14 mouse cellular contexts compared by ENCODE assay signal in the genomic region with DNA sequence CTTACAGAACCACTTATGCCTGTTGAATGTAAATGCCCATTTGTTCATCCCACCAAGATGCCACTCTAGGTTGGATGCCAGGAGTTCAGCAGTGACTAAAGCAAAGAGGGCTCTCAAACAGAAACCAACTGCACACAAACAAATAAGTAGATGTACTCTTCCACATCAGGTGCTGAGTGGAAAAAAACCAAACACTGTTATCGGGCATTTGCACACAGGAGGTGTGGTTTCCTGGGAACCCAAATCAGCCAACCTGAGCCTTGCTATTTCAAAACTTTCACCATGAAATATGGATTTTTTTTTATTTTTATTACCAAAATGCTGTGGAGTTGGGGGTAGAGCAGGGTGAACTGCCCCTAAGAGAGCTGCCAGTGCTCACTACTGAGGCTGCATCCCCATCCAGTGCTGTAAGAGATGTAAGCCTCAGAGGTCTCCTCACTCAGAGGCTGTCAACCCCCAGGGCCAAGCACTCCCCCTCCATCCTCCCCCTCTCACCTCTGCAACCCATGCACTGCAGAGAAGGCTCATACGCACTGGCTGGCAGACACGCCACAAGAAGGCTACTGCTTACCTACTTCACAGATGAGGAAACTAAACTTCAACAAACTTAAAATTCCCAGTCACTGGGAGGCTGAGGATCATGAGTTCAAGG.
DNase-seq lines count a peak whose midpoint lies in the region; ATAC-seq lines count a peak whose summit lies in the region.
"Had no signal": no experiment of that assay in that cellular context is flagged by ENCODE, and none has a peak within 500 bp of the region (broad histone marks: within the 10 kb centered on the region; RNA-seq: fewer than 3 reads in every experiment).

No protein-coding gene starts in this region.

- H3K4me1 ChIP-seq in megakaryocyte, embryonic 14.5 days, result peaks cover 100% of the 10 kb centered on the region
- H3K4me1 ChIP-seq in erythroblast, embryonic 14.5 days (ENCODE audit: control insufficient read depth), result peaks cover 58% of the 10 kb centered on the region
- peaks cover 48% of the 10 kb centered on the region for H3K4me1 ChIP-seq in liver, embryonic 15.5 days (replicated peaks)
- H3K4me1 ChIP-seq in stomach, embryonic 16.5 days (ENCODE audit: control insufficient read depth, insufficient read depth, low read length), result peaks cover 46% of the 10 kb centered on the region
- H3K4me1 ChIP-seq: limb, embryonic 12.5 days had no signal

- H3K36me3 ChIP-seq in megakaryocyte, embryonic 14.5 days (replicated peaks; ENCODE audit: low read length), result peaks cover 37% of the 10 kb centered on the region
- no peaks in the 10 kb centered on the region for H3K36me3 ChIP-seq in erythroblast, embryonic 14.5 days (ENCODE audit: control insufficient read depth)
- H3K36me3 ChIP-seq in liver, embryonic 15.5 days (replicated peaks), result no peaks in the 10 kb centered on the region
- H3K36me3 ChIP-seq in stomach, embryonic 16.5 days (ENCODE audit: control insufficient read depth, insufficient read depth, low read length), result no peaks in the 10 kb centered on the region
- H3K36me3 ChIP-seq: limb, embryonic 12.5 days; neural tube, embryonic 15.5 days had no signal

- no peaks in the 10 kb centered on the region for H3K27me3 ChIP-seq in megakaryocyte, embryonic 14.5 days (replicated peaks)
- no peaks in the 10 kb centered on the region for H3K27me3 ChIP-seq in erythroblast, embryonic 14.5 days (ENCODE audit: control insufficient read depth)
- H3K27me3 ChIP-seq in liver, embryonic 15.5 days, result no peaks in the 10 kb centered on the region
- H3K27me3 ChIP-seq in stomach, embryonic 16.5 days (ENCODE audit: control insufficient read depth, insufficient read depth, low read length), result no peaks in the 10 kb centered on the region
- H3K27me3 ChIP-seq: neural tube, embryonic 15.5 days had no signal

- no peak for ATAC-seq in megakaryocyte, adult 5-6 weeks (ENCODE audit: poor library complexity, severe bottlenecking)
- peak; percentile 88 for ATAC-seq in liver, embryonic 15.5 days (ENCODE audit: insufficient read depth)
- ATAC-seq in stomach, embryonic 16.5 days (ENCODE audit: insufficient read depth, low FRiP score), result no peak
- ATAC-seq: activated CD4-positive, CD25-positive, alpha-beta regulatory T cell, adult 4 months; hindbrain, embryonic 16.5 days had no signal

- peak overlapping the region; percentile 53 for H3K4me2 ChIP-seq in liver, embryonic 15.5 days
- no peak overlapping the region for H3K4me2 ChIP-seq in stomach, embryonic 16.5 days (ENCODE audit: low read depth, low read length)
- H3K4me2 ChIP-seq: limb, embryonic 12.5 days; neural tube, embryonic 15.5 days had no signal

- H3K27ac ChIP-seq in liver, embryonic 15.5 days (replicated peaks), result peak overlapping the region; percentile 89
- peak overlapping the region; percentile 39; the same call in 1 of the 2 replicates for H3K27ac ChIP-seq in stomach, embryonic 16.5 days (ENCODE audit: low read length)
- H3K27ac ChIP-seq: limb, embryonic 12.5 days; neural tube, embryonic 15.5 days had no signal

- no peaks in the 10 kb centered on the region for H3K9me3 ChIP-seq in megakaryocyte, embryonic 14.5 days
- H3K9me3 ChIP-seq in erythroblast, embryonic 14.5 days (ENCODE audit: control insufficient read depth, low read length), result no peaks in the 10 kb centered on the region
- H3K9me3 ChIP-seq in liver, embryonic 15.5 days (replicated peaks), result no peaks in the 10 kb centered on the region
- H3K9me3 ChIP-seq in stomach, embryonic 16.5 days (replicated peaks; ENCODE audit: control insufficient read depth, low read length), result no peaks in the 10 kb centered on the region
- H3K9me3 ChIP-seq: limb, embryonic 12.5 days; neural tube, embryonic 15.5 days had no signal

- WGBS in liver, embryonic 15.5 days (ENCODE audit: insufficient replicate concordance), result 15% methylated on average over 3 of the region's 3 CpGs
- WGBS in stomach, embryonic 16.5 days, result 75% methylated on average over 3 of the region's 3 CpGs

- peak overlapping the region; percentile 80 for H3K4me3 ChIP-seq in megakaryocyte, embryonic 14.5 days (replicated peaks)
- peak overlapping the region; percentile 48 for H3K4me3 ChIP-seq in erythroblast, embryonic 14.5 days (replicated peaks)
- H3K4me3 ChIP-seq in liver, embryonic 15.5 days (replicated peaks), result no peak overlapping the region
- H3K4me3 ChIP-seq in stomach, embryonic 16.5 days (replicated peaks; ENCODE audit: low read length), result no peak overlapping the region
- H3K4me3 ChIP-seq: limb, embryonic 12.5 days; neural tube, embryonic 15.5 days had no signal

- H3K9ac ChIP-seq in liver, embryonic 15.5 days, result peak overlapping the region; percentile 43; the same call in 1 of the 2 replicates
- H3K9ac ChIP-seq in stomach, embryonic 16.5 days (ENCODE audit: low read length), result no peak overlapping the region
- H3K9ac ChIP-seq: limb, embryonic 12.5 days; neural tube, embryonic 15.5 days had no signal

- no peak for DNase-seq in MN1 (ENCODE audit: low spot score)
- no peak for DNase-seq in testis, postnatal 10 days (ENCODE audit: low spot score)
- DNase-seq in kidney, postnatal 14 days, result no peak
- DNase-seq: kidney, postnatal 10 days; thymus, postnatal 14 days had no signal

Comparison
In these comparisons a context has a peak if more than half of its experiments do, and no peak if none do; other contexts are left out.
1. H3K4me3 ChIP-seq: peak in megakaryocyte, embryonic 14.5 days (single experiment) and erythroblast, embryonic 14.5 days (single experiment); none in liver, embryonic 15.5 days (single experiment) and stomach, embryonic 16.5 days (single experiment).